Mouse (Mus musculus): Measurements from ENCODE around the gene Col18a1. TPM values are rescaled to one million over a fixed set of nuclear protein-coding genes. Genes with fewer than 3 reads are reported as not detected.

Col18a1 gene
- polyA plus RNA-seq, 1 experiment from 2014 or later = 96.2 TPM

DNA sequence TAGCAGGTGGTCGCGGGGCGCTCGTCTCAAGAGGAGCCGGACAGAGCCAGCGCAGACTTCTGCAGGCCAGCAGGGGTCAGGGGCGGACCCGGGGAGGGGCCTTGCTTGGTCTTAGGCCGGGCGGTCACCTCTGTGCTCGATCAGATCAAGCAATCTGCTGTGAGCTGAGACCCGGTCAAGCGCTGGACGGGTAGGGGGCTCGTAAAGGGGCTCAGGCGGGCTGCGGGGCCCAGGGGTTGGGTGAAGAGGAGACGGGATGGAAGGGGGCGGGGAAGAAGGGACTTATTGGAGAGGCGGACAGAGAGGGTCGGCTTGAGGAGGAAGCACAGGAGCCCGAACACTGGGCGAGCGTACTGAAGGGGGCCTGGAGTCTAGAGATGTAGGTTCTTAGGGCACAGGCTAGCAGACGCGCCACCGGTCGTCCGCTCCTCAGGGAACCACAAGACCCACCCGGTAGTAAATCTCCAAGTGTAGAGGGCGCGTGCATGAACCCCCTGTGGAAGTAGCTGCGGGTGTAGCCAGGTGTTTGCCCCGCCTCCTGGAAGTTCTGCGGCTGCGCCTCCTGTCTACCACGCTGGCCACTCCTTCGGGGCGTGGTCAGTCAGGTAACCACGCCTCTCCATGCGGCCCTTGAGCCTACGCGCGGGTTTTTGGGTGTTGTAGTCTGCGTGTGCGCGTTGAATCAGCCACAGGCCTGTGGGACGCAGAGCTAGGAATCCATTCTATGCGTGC, 133.6 kb downstream of the Col18a1 start:
- Histone ChIP-seq H3K4me2 (ENCODE audit: low read depth, low read length) (peak overlapping the region; percentile 96), H3K4me1 (ENCODE audit: control insufficient read depth, insufficient read depth, low read length) (peaks cover 10% of the 10 kb centered on the region; the same call in 1 of the 2 replicates), H3K4me3 (ENCODE audit: low read length) (peak overlapping the region; percentile 52), H3K27me3 (ENCODE audit: control insufficient read depth, insufficient read depth, low read length) (no peaks in the 10 kb centered on the region; the same call in 1 of the 2 replicates), H3K9me3 (replicated peaks; ENCODE audit: control insufficient read depth, low read length) (no peaks in the 10 kb centered on the region), H3K36me3 (ENCODE audit: control insufficient read depth, insufficient read depth) (no peaks in the 10 kb centered on the region), H3K27ac (ENCODE audit: low read length) (no peak overlapping the region), H3K9ac (ENCODE audit: low read length) (peak overlapping the region; percentile 77)
- peak; percentile 95 for ATAC-seq (replicated peaks; ENCODE audit: extremely low read depth, insufficient read depth, low FRiP score)
- under 1% methylated on average over 49 of the region's 49 CpGs for WGBS

DNA sequence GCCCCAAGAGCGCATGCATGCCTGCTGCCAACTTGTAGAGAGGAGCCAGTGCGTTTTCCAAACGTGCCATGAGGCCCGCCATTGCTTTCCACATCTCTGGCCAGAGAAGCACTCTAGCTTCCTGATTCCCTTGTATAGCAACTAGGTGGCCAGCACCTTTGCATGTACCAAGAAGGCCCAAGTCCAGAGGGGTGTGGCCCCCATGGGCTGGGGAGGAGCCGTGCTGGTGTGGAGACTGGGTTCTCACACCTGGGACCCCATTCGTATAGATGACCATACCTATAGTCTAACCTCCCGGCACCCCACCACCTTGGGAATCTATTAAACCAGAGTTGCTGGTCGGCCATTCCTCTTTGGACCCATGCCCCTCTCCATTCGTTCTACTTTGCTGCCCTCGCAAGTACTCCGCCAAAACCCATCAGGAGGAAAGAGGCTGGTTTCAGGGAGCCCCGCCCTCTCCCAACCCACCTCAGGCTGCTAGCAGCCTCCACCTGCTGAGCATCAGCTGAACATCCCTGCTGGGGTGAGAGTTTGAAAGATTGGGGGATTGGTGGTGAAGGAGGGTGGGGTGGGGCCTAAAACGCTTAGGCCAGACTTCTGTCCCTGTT, 134.5 kb downstream of the Col18a1 start, which contains the start of gene Slc19a1:
Gene Slc19a1 (plus strand): TSS at position 474 of the 608 bp plus-strand sequence.
- no peaks in the 10 kb centered on the region for H3K9me3 ChIP-seq (replicated peaks; ENCODE audit: control insufficient read depth, low read length)
- no peak within 1 kb of the TSS for H3K27ac ChIP-seq (ENCODE audit: low read length)
- 51% methylated on average over 13 of the region's 13 CpGs for WGBS
- H3K4me2 ChIP-seq (ENCODE audit: low read depth, low read length) = peak within 1 kb of the TSS; percentile 96
- H3K9ac ChIP-seq (ENCODE audit: low read length) = peak within 1 kb of the TSS; percentile 77
- no peak for ATAC-seq (replicated peaks; ENCODE audit: extremely low read depth, insufficient read depth, low FRiP score)
- H3K36me3 ChIP-seq (ENCODE audit: control insufficient read depth, insufficient read depth) = no peaks in the 10 kb centered on the region
- H3K27me3 ChIP-seq (ENCODE audit: control insufficient read depth, insufficient read depth, low read length) = no peaks in the 10 kb centered on the region; the same call in 1 of the 2 replicates
- H3K4me3 ChIP-seq (ENCODE audit: low read length) = peak within 1 kb of the TSS; percentile 52
- peaks cover 10% of the 10 kb centered on the region; the same call in 1 of the 2 replicates for H3K4me1 ChIP-seq (ENCODE audit: control insufficient read depth, insufficient read depth, low read length)

DNA sequence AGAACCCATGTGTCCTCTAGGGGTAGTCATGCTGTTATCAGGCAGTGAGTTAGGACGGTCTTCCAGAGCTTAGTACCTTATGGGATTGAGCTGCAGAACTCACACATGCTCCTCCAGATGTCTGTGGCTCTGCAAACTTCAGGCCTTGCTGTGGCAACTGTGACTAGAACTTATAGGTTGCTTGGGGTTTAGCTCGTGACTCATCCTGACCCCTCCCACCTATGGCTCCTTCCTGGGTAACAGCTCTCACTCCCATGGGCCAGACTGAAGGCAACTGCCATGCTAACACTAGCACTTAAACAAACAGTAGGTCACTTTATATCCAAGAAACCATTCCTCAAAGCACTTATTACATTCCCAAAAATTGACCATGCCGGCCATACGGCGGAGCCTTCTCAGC, 135.7 kb downstream of the Col18a1 start:
- no peak overlapping the region for H3K9ac ChIP-seq (ENCODE audit: low read length)
- H3K27ac ChIP-seq (ENCODE audit: low read length) = no peak overlapping the region
- WGBS = 87% methylated on average over 5 of the region's 5 CpGs
- no peaks in the 10 kb centered on the region for H3K36me3 ChIP-seq (ENCODE audit: control insufficient read depth, insufficient read depth)
- no peaks in the 10 kb centered on the region; the same call in 1 of the 2 replicates for H3K27me3 ChIP-seq (ENCODE audit: control insufficient read depth, insufficient read depth, low read length)
- peaks cover 10% of the 10 kb centered on the region; the same call in 1 of the 2 replicates for H3K4me1 ChIP-seq (ENCODE audit: control insufficient read depth, insufficient read depth, low read length)
- no peaks in the 10 kb centered on the region for H3K9me3 ChIP-seq (replicated peaks; ENCODE audit: control insufficient read depth, low read length)
- no peak overlapping the region for H3K4me2 ChIP-seq (ENCODE audit: low read depth, low read length)
- H3K4me3 ChIP-seq (ENCODE audit: low read length) = no peak overlapping the region
- no peak for ATAC-seq (replicated peaks; ENCODE audit: extremely low read depth, insufficient read depth, low FRiP score)

DNA sequence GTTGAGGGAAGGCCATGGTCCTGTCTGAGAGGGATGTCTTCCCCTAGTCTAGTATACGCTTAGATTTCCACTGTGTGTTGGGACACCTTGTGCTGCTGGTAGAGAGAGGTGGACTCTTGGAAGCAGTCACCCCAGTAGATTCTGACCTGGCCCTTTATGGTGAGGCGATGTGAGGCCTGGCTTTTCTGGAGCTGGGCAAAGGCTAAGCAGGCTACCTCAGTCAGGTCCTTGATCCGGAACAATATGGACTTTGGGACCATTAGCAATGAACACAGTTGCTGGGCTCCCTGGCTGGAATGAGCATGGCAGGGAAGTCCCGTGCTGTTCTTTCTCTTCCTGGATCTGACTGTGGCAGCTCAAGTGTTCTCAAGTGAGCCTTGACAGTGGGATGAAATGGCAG, 136.6 kb downstream of the Col18a1 start:
- Histone ChIP-seq H3K27ac (ENCODE audit: low read length) (no peak overlapping the region), H3K4me1 (ENCODE audit: control insufficient read depth, insufficient read depth, low read length) (peaks cover 10% of the 10 kb centered on the region; the same call in 1 of the 2 replicates), H3K9me3 (replicated peaks; ENCODE audit: control insufficient read depth, low read length) (no peaks in the 10 kb centered on the region), H3K36me3 (ENCODE audit: control insufficient read depth, insufficient read depth) (no peaks in the 10 kb centered on the region), H3K9ac (ENCODE audit: low read length) (no peak overlapping the region), H3K4me2 (ENCODE audit: low read depth, low read length) (no peak overlapping the region), H3K4me3 (ENCODE audit: low read length) (no peak overlapping the region), H3K27me3 (ENCODE audit: control insufficient read depth, insufficient read depth, low read length) (no peaks in the 10 kb centered on the region; the same call in 1 of the 2 replicates)
- ATAC-seq (replicated peaks; ENCODE audit: extremely low read depth, insufficient read depth, low FRiP score) = no peak
- 70% methylated on average over 4 of the region's 4 CpGs for WGBS

DNA sequence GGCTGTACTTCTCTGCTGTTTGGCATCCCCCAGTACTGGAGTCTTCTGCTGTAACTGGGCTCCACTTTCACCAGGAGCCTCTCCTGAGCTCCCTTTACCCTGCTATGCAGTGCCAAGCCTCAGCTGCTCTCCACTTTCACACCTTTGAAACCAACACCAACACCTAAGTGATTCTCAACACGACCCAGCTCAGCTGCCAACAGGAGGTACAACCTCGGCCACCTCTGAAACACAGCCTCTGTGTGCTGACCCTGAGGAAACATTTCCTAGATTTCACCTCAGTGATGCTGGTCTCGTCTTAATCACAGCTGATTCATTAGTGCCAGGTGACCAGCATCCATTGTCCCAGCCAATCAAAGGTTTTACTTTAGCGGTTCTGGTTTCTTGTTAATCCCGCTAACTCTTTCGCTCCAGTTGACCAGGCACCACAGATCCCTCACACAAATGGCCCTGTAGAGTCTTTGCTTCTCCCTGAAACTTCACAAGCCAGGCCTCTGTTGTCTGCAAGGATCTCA, 137.5 kb downstream of the Col18a1 start:
- 73% methylated on average over 6 of the region's 6 CpGs for WGBS
- Histone ChIP-seq H3K4me2 (ENCODE audit: low read depth, low read length) (no peak overlapping the region), H3K27me3 (ENCODE audit: control insufficient read depth, insufficient read depth, low read length) (no peaks in the 10 kb centered on the region; the same call in 1 of the 2 replicates), H3K9me3 (replicated peaks; ENCODE audit: control insufficient read depth, low read length) (no peaks in the 10 kb centered on the region), H3K36me3 (ENCODE audit: control insufficient read depth, insufficient read depth) (no peaks in the 10 kb centered on the region), H3K27ac (ENCODE audit: low read length) (no peak overlapping the region), H3K4me1 (ENCODE audit: control insufficient read depth, insufficient read depth, low read length) (peaks cover 5% of the 10 kb centered on the region; the same call in 1 of the 2 replicates), H3K9ac (ENCODE audit: low read length) (no peak overlapping the region), H3K4me3 (ENCODE audit: low read length) (no peak overlapping the region)
- no peak for ATAC-seq (replicated peaks; ENCODE audit: extremely low read depth, insufficient read depth, low FRiP score)

DNA sequence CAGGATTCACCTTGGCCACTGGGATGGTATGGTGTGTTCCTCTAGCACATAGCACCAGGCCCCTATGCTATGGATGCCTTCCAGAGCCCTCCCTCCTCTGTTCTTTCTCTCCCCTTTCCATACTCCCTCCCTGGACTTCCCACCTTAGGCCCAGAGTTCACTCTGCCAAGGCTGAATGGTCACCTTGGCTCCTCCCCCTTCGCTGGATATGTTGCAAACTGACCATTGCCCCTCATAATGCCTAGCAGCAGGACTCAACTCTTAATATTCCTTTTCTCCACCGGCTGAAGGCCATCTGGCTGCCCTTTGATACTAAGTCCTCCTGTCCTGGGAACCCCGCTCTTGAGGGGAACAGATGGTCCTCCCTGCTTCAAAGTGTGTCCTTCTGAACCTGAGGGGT, 139.4 kb downstream of the Col18a1 start:
- no peaks in the 10 kb centered on the region for H3K9me3 ChIP-seq (replicated peaks; ENCODE audit: control insufficient read depth, low read length)
- H3K4me2 ChIP-seq (ENCODE audit: low read depth, low read length) = no peak overlapping the region
- no peaks in the 10 kb centered on the region for H3K36me3 ChIP-seq (ENCODE audit: control insufficient read depth, insufficient read depth)
- H3K4me1 ChIP-seq (ENCODE audit: control insufficient read depth, insufficient read depth, low read length) = 0 out of 2 replicates have a peak, but pooled peaks cover 2% of the 10 kb centered on the region
- H3K27me3 ChIP-seq (ENCODE audit: control insufficient read depth, insufficient read depth, low read length) = no peaks in the 10 kb centered on the region; the same call in 1 of the 2 replicates
- H3K4me3 ChIP-seq (ENCODE audit: low read length) = no peak overlapping the region
- no peak overlapping the region for H3K9ac ChIP-seq (ENCODE audit: low read length)
- no peak overlapping the region for H3K27ac ChIP-seq (ENCODE audit: low read length)
- 83% methylated on average over 3 of the region's 3 CpGs for WGBS
- no peak for ATAC-seq (replicated peaks; ENCODE audit: extremely low read depth, insufficient read depth, low FRiP score)

DNA sequence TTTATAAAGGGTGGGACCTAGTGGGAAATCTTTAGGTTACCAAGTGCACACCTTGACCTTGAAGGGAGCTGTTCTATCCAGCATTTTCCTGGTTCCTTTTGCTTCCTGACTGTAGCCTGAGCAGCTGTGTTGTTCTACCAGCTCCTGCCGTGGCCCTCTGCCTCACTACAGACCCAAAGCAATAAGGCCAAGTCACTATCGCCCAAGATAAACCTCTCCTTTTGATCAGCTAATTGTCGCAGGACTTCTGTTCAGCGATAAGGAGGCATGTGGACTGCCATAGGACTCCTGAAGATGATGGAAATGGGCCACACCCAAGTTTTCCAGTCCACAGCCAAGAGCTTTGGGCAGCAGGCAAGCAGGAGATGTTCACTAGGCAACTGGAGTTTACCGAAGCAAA, 142.1 kb downstream of the Col18a1 start:
- 62% methylated on average over 5 of the region's 5 CpGs for whole genome bisulfite sequencing
- no peak overlapping the region for H3K4me2 ChIP-seq (ENCODE audit: low read depth, low read length)
- H3K27me3 ChIP-seq (ENCODE audit: control insufficient read depth, insufficient read depth, low read length) = no peaks in the 10 kb centered on the region
- no peaks in the 10 kb centered on the region for H3K9me3 ChIP-seq (replicated peaks; ENCODE audit: control insufficient read depth, low read length)
- H3K4me1 ChIP-seq (ENCODE audit: control insufficient read depth, insufficient read depth, low read length) = no peaks in the 10 kb centered on the region
- no peak overlapping the region for H3K9ac ChIP-seq (ENCODE audit: low read length)
- H3K4me3 ChIP-seq (ENCODE audit: low read length) = no peak overlapping the region
- no peaks in the 10 kb centered on the region for H3K36me3 ChIP-seq (ENCODE audit: control insufficient read depth, insufficient read depth)
- no peak for ATAC-seq (replicated peaks; ENCODE audit: extremely low read depth, insufficient read depth, low FRiP score)
- H3K27ac ChIP-seq (ENCODE audit: low read length) = no peak overlapping the region

DNA sequence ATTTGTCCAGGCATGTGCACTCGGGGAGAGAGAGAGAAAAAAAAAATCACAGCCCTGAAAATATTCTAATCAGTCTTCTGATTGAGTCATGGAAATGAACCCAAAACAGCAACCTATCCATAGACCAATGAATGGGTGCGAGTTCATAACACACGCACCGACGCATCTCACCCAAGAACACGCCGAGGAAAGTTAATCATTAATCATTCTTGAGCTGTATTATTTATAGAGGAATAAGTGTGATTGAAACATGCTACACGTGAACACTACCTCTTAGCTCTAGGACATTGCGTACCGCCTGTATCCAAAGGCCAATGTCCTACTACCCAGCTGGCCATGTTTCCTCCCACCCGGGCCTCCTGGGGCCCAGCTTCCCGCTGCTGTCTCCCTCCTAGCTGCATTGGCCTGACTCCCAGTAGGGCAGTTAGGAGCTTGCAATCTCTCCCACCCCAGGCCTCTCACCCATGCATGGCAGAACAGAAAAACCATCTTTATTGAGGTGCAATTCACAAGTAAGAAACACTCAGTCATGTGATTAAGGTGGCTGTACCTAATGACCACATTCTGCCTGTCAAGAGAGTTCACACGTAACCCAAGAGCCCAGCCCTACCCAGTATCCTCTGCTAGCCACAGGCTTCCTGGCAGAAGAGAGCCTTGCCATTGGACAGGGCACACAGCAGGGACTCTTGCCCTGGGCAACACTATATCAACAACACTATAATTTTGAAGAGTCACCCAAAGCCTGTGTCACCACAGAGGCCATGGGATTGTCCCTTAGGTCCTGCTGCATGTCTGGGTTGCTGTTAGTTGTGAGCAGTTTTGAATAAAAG, 143.8 kb downstream of the Col18a1 start:
- no peak for ATAC-seq (replicated peaks; ENCODE audit: extremely low read depth, insufficient read depth, low FRiP score)
- no peaks in the 10 kb centered on the region for H3K36me3 ChIP-seq (ENCODE audit: control insufficient read depth, insufficient read depth)
- H3K27ac ChIP-seq (ENCODE audit: low read length) = no peak overlapping the region
- H3K9me3 ChIP-seq (replicated peaks; ENCODE audit: control insufficient read depth, low read length) = no peaks in the 10 kb centered on the region
- no peaks in the 10 kb centered on the region for H3K4me1 ChIP-seq (ENCODE audit: control insufficient read depth, insufficient read depth, low read length)
- WGBS = 73% methylated on average over 13 of the region's 13 CpGs
- no peak overlapping the region for H3K9ac ChIP-seq (ENCODE audit: low read length)
- no peak overlapping the region for H3K4me2 ChIP-seq (ENCODE audit: low read depth, low read length)
- no peak overlapping the region for H3K4me3 ChIP-seq (ENCODE audit: low read length)
- no peaks in the 10 kb centered on the region for H3K27me3 ChIP-seq (ENCODE audit: control insufficient read depth, insufficient read depth, low read length)

All from heart, embryonic 16.5 days (tissue).